9 mouse cellular contexts compared by ENCODE assay signal in genomic region chr5:142387716-142388115, GRCm38 (mm10). TPM values are rescaled to one million over a fixed set of nuclear protein-coding genes. Genes with fewer than 3 reads are reported as not detected.
DNase-seq lines count a peak whose midpoint lies in the region; ATAC-seq and TF ChIP-seq lines count a peak whose summit lies in the region.
"Had no signal": no experiment of that assay in that cellular context is flagged by ENCODE, and none has a peak within 500 bp of the region (broad histone marks: within the 10 kb centered on the region; RNA-seq: fewer than 3 reads in every experiment).

No protein-coding gene starts in this region.

- no peaks in the 10 kb centered on the region for H3K9me3 ChIP-seq in lung, postnatal 0 days (ENCODE audit: low read length)
- no peaks in the 10 kb centered on the region for H3K9me3 ChIP-seq in hindbrain, postnatal 0 days (ENCODE audit: low read length)

- TF ChIP-seq EP300 in lung, postnatal 0 days (IDR thresholded peaks at IDR 0.05) = no peak

- TF ChIP-seq POLR2A in cortical plate, adult 2 months (IDR thresholded peaks at IDR 0.05; ENCODE audit: extremely low read depth, insufficient read depth, low read length) = no peak

- TF ChIP-seq CTCF in lung, postnatal 0 days (IDR thresholded peaks at IDR 0.05) = peak; percentile 74
- peak; percentile 48 for TF ChIP-seq CTCF in cortical plate, adult 2 months (IDR thresholded peaks at IDR 0.05; ENCODE audit: extremely low read depth, insufficient read depth, low read length)
- peak; percentile 80 for TF ChIP-seq CTCF in hindbrain, postnatal 0 days (IDR thresholded peaks at IDR 0.05; ENCODE audit: low read depth)

- H3K4me2 ChIP-seq in lung, postnatal 0 days (replicated peaks; ENCODE audit: low read depth, low read length) = no peak overlapping the region
- no peak overlapping the region for H3K4me2 ChIP-seq in hindbrain, postnatal 0 days (ENCODE audit: low read depth, low read length)

- H3K4me1 ChIP-seq in lung, postnatal 0 days (ENCODE audit: insufficient read depth, low read depth, low read length) = peaks cover 9% of the 10 kb centered on the region; the same call in 1 of the 2 replicates
- peaks cover 8% of the 10 kb centered on the region for H3K4me1 ChIP-seq in cortical plate, adult 2 months (ENCODE audit: control insufficient read depth, insufficient read depth, low read length)
- peaks cover 18% of the 10 kb centered on the region for H3K4me1 ChIP-seq in hindbrain, postnatal 0 days (ENCODE audit: insufficient read depth, low read length)

- H3K27me3 ChIP-seq in lung, postnatal 0 days (replicated peaks; ENCODE audit: insufficient read depth, low read length) = no peaks in the 10 kb centered on the region
- H3K27me3 ChIP-seq in hindbrain, postnatal 0 days (ENCODE audit: insufficient read depth, low read length) = no peaks in the 10 kb centered on the region

- peak; percentile 52 for DNase-seq in lung, postnatal 0 days (ENCODE audit: low spot score)
- DNase-seq in lung, postnatal 14 days = no peak
- DNase-seq in hindbrain, postnatal 0 days (ENCODE audit: low spot score) = peak; percentile 51
- peak; percentile 47 to 78 for DNase-seq in spleen, postnatal 4 days (ENCODE audit: low spot score in 2 of 2)
- no peak for DNase-seq in cerebellum, adult 11-12 months
- no peak for DNase-seq in right cerebral cortex, postnatal 10 days (ENCODE audit: low spot score in 2 of 2)
- DNase-seq: cerebellum, postnatal 25 days had no signal

- no peak for ATAC-seq in lung, postnatal 0 days
- no peak for ATAC-seq in hindbrain, postnatal 0 days
- ATAC-seq in monocyte, adult 5-6 weeks (replicated peaks; ENCODE audit: insufficient number of reproducible peaks, low FRiP score, low TSS enrichment, poor library complexity, severe bottlenecking) = no peak

- no peaks in the 10 kb centered on the region for H3K36me3 ChIP-seq in lung, postnatal 0 days (ENCODE audit: insufficient read depth, low read length)
- H3K36me3 ChIP-seq in hindbrain, postnatal 0 days (ENCODE audit: insufficient read depth, low read length) = no peaks in the 10 kb centered on the region

- H3K27ac ChIP-seq in lung, postnatal 0 days (ENCODE audit: low read length) = no peak overlapping the region
- H3K27ac ChIP-seq in cortical plate, adult 2 months (ENCODE audit: insufficient read depth, low read length) = no peak overlapping the region
- peak overlapping the region; percentile 37; the same call in 1 of the 2 replicates for H3K27ac ChIP-seq in hindbrain, postnatal 0 days

- H3K4me3 ChIP-seq in lung, postnatal 0 days (ENCODE audit: low read depth, low read length) = no peak overlapping the region
- H3K4me3 ChIP-seq in cortical plate, adult 2 months (ENCODE audit: insufficient read depth, low read length) = no peak overlapping the region
- H3K4me3 ChIP-seq in hindbrain, postnatal 0 days (ENCODE audit: low read length) = no peak overlapping the region

- no peak overlapping the region for H3K9ac ChIP-seq in lung, postnatal 0 days (replicated peaks; ENCODE audit: low read depth)
- no peak overlapping the region for H3K9ac ChIP-seq in hindbrain, postnatal 0 days (replicated peaks; ENCODE audit: low read length)

- WGBS in lung, postnatal 0 days = 65% methylated on average over 4 of the region's 4 CpGs
- WGBS in hindbrain, postnatal 0 days = 69% methylated on average over 4 of the region's 4 CpGs

RNA-seq across cellular contexts. Expression of gene Foxk1, which starts 13.6 kb away (rescaled TPM):
- 4.3 and 5.1 TPM in 2 replicates for polyA plus RNA-seq in lung, postnatal 0 days (2015; fragmentation: Nextera tagmentation; extraction: Ambion mirVana)
- 19.4 and 21.1 TPM in 2 replicates for polyA plus RNA-seq in cortical plate, adult 2 months (2012; rRNA removed)
- 23.3 and 24.0 TPM in 2 replicates for total RNA-seq in hindbrain, postnatal 0 days (2014; rRNA removed)
- 4.6 and 6.0 TPM in 2 replicates for polyA plus RNA-seq in hindbrain, postnatal 0 days (2015; fragmentation: Nextera tagmentation; extraction: Ambion mirVana)
- 17.6 to 31.2 TPM (median 21.7 TPM) in 3 replicates for total RNA-seq in monocyte, adult 5-6 weeks (2017)

Comparison
In these comparisons a context has a peak if more than half of its experiments do, and no peak if none do; other contexts are left out.
1. DNase-seq: peak in lung, postnatal 0 days (single experiment), hindbrain, postnatal 0 days (single experiment) and spleen, postnatal 4 days (2 of 2); none in lung, postnatal 14 days (single experiment), cerebellum, adult 11-12 months (single experiment) and right cerebral cortex, postnatal 10 days (0 of 2).
2. Peak in every context shown above with its lines, with median percentiles within 50 percentile points of each other: CTCF ChIP-seq.